Mouse (Mus musculus): ENCODE measurements around the gene Atp5j. TPM values are rescaled to one million over a fixed set of nuclear protein-coding genes. Genes with fewer than 3 reads are reported as not detected.

Atp5j gene
- polyA plus RNA-seq, 1 experiment from 2014 or later: 951 TPM

DNA sequence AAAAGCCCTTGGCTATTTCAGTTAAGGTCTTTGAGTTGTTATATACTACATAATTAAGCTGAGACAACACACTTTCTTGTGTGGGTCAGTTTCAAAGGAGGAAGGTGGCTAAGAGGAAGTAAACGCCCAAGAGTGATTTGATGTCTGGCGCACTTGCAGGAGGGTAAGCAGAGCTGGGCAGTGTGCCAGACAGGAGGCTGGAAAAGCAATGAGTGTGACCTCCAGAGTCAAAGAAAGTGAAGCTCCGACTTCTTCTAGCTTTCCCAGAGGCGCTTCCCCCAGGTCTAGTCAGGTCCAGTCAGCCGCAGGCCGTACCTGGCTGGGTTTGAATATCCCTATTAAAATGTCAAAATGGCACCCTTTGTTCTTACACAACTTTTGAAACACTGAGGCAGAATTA is 33.2 kb downstream of the Atp5j start:
- no peak overlapping the region for H3K27ac ChIP-seq (ENCODE audit: low read length)
- no peak overlapping the region for H3K9ac ChIP-seq (replicated peaks; ENCODE audit: low read depth, low read length)
- no peaks in the 10 kb centered on the region for H3K4me1 ChIP-seq (ENCODE audit: control insufficient read depth, insufficient read depth, low read length)
- no peaks in the 10 kb centered on the region for H3K27me3 ChIP-seq (ENCODE audit: control insufficient read depth, insufficient read depth, low read length)
- no peaks in the 10 kb centered on the region for H3K9me3 ChIP-seq (ENCODE audit: control insufficient read depth, low read depth, low read length)
- no peaks in the 10 kb centered on the region for H3K36me3 ChIP-seq (ENCODE audit: control insufficient read depth, insufficient read depth, low read length)
- no peak for ATAC-seq (ENCODE audit: insufficient number of reproducible peaks, insufficient read depth, low FRiP score, low read depth)
- no peak overlapping the region for H3K4me2 ChIP-seq (replicated peaks; ENCODE audit: low read depth, low read length)
- WGBS: 45% methylated on average over 6 of the region's 6 CpGs
- no peak overlapping the region for H3K4me3 ChIP-seq (ENCODE audit: low read depth, low read length)

DNA sequence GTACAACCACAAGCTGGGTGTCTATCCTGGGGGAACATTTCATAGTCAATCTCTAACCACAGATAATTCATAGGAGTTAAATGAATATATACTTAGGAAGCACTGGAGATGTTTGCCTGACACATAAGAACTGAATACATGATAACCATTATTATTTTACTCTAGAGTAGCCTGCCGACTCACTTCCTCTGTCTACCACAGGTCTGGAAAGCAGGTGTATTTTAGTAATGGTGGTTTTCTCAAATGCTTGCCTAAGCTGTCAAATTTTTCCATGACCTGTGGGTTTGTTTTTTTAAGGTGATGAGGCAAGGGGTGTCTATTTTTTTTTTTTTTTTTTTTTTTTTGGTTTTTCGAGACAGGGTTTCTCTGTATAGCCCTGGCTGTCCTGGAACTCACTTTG is 35.4 kb downstream of the Atp5j start:
- H3K4me3 ChIP-seq (ENCODE audit: low read depth, low read length): no peak overlapping the region
- H3K9ac ChIP-seq (replicated peaks; ENCODE audit: low read depth, low read length): no peak overlapping the region
- no peaks in the 10 kb centered on the region for H3K36me3 ChIP-seq (ENCODE audit: control insufficient read depth, insufficient read depth, low read length)
- no peak for ATAC-seq (ENCODE audit: insufficient number of reproducible peaks, insufficient read depth, low FRiP score, low read depth)
- no peaks in the 10 kb centered on the region for H3K9me3 ChIP-seq (ENCODE audit: control insufficient read depth, low read depth, low read length)
- H3K4me2 ChIP-seq (replicated peaks; ENCODE audit: low read depth, low read length): no peak overlapping the region
- H3K4me1 ChIP-seq (ENCODE audit: control insufficient read depth, insufficient read depth, low read length): no peaks in the 10 kb centered on the region
- no peaks in the 10 kb centered on the region for H3K27me3 ChIP-seq (ENCODE audit: control insufficient read depth, insufficient read depth, low read length)
- WGBS: 83% methylated on average over 1 of the region's 2 CpGs
- no peak overlapping the region for H3K27ac ChIP-seq (ENCODE audit: low read length)

DNA sequence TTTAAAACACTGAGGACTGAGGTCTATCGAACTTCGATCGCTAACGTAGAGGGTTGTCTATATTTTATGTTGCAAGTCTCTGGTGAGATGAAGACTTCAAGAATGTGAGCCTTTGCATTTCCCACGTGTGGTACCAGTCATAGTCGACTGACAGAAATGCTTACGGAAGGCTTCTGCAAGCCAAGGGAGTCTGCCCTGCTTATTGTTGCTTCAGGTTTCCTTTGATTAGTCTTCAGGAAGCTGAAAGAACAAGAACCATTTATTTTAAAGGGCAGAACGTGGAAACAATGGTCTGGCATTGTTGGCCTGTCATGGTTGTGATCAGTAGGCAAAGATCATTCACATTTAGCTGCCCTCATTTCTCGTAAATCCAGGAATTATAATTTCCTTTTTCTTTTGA is 38.7 kb downstream of the Atp5j start:
- H3K27me3 ChIP-seq (ENCODE audit: control insufficient read depth, insufficient read depth, low read length): no peaks in the 10 kb centered on the region
- H3K9ac ChIP-seq (replicated peaks; ENCODE audit: low read depth, low read length): no peak overlapping the region
- H3K4me3 ChIP-seq (ENCODE audit: low read depth, low read length): no peak overlapping the region
- no peak for ATAC-seq (ENCODE audit: insufficient number of reproducible peaks, insufficient read depth, low FRiP score, low read depth)
- WGBS: 76% methylated on average over 9 of the region's 9 CpGs
- H3K4me2 ChIP-seq (replicated peaks; ENCODE audit: low read depth, low read length): no peak overlapping the region
- H3K9me3 ChIP-seq (ENCODE audit: control insufficient read depth, low read depth, low read length): no peaks in the 10 kb centered on the region
- H3K36me3 ChIP-seq (ENCODE audit: control insufficient read depth, insufficient read depth, low read length): no peaks in the 10 kb centered on the region
- H3K4me1 ChIP-seq (ENCODE audit: control insufficient read depth, insufficient read depth, low read length): no peaks in the 10 kb centered on the region
- H3K27ac ChIP-seq (ENCODE audit: low read length): no peak overlapping the region

DNA sequence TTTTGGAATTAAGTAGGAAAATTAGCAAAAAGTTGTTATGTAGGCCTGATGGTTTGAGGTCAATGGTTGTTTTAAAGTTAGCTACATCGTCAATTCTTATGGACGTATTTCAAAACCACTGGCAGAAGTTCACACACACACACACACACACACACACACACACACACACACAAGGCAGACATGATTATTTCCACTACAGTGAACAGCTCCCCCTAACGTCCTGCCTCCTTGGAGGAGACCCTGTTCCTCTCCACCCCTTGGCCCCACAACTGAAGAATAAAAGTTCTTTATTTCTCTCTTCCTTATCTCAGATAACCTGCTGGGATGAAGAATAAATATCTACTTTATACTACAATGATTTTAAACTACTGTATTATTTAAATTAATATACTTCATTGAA is 40.1 kb downstream of the Atp5j start:
- H3K9me3 ChIP-seq (ENCODE audit: control insufficient read depth, low read depth, low read length): no peaks in the 10 kb centered on the region
- no peak overlapping the region for H3K9ac ChIP-seq (replicated peaks; ENCODE audit: low read depth, low read length)
- H3K4me2 ChIP-seq (replicated peaks; ENCODE audit: low read depth, low read length): no peak overlapping the region
- H3K36me3 ChIP-seq (ENCODE audit: control insufficient read depth, insufficient read depth, low read length): no peaks in the 10 kb centered on the region
- no peaks in the 10 kb centered on the region for H3K27me3 ChIP-seq (ENCODE audit: control insufficient read depth, insufficient read depth, low read length)
- no peak overlapping the region for H3K4me3 ChIP-seq (ENCODE audit: low read depth, low read length)
- no peak for ATAC-seq (ENCODE audit: insufficient number of reproducible peaks, insufficient read depth, low FRiP score, low read depth)
- H3K27ac ChIP-seq (ENCODE audit: low read length): no peak overlapping the region
- WGBS: 56% methylated on average over 3 of the region's 3 CpGs
- no peaks in the 10 kb centered on the region for H3K4me1 ChIP-seq (ENCODE audit: control insufficient read depth, insufficient read depth, low read length)

DNA sequence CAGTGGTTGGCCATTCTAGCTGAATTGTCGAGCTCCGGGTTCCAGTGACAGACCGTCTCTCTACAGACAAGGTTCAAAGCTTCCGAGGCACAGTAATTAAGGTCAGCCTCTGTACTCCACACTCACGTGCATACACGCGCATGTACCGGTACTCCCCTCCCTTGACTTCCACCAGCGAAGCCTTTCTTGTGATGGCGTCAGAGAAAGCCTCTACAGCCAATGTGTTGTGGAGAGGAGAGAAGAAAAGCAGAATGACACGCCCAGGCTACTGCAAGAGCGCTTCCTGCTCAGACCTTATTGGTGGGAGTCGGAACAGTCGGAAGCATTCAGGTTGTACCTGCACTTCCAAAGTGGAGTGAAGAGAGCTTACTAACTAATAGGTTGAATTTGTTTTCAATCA is 42.0 kb downstream of the Atp5j start:
- no peaks in the 10 kb centered on the region for H3K9me3 ChIP-seq (ENCODE audit: control insufficient read depth, low read depth, low read length)
- H3K4me1 ChIP-seq (ENCODE audit: control insufficient read depth, insufficient read depth, low read length): no peaks in the 10 kb centered on the region
- no peak overlapping the region for H3K4me2 ChIP-seq (replicated peaks; ENCODE audit: low read depth, low read length)
- ATAC-seq (ENCODE audit: insufficient number of reproducible peaks, insufficient read depth, low FRiP score, low read depth): no peak
- no peaks in the 10 kb centered on the region for H3K27me3 ChIP-seq (ENCODE audit: control insufficient read depth, insufficient read depth, low read length)
- WGBS: 85% methylated on average over 14 of the region's 14 CpGs
- H3K36me3 ChIP-seq (ENCODE audit: control insufficient read depth, insufficient read depth, low read length): no peaks in the 10 kb centered on the region
- H3K9ac ChIP-seq (replicated peaks; ENCODE audit: low read depth, low read length): no peak overlapping the region
- H3K4me3 ChIP-seq (ENCODE audit: low read depth, low read length): no peak overlapping the region
- H3K27ac ChIP-seq (ENCODE audit: low read length): no peak overlapping the region

DNA sequence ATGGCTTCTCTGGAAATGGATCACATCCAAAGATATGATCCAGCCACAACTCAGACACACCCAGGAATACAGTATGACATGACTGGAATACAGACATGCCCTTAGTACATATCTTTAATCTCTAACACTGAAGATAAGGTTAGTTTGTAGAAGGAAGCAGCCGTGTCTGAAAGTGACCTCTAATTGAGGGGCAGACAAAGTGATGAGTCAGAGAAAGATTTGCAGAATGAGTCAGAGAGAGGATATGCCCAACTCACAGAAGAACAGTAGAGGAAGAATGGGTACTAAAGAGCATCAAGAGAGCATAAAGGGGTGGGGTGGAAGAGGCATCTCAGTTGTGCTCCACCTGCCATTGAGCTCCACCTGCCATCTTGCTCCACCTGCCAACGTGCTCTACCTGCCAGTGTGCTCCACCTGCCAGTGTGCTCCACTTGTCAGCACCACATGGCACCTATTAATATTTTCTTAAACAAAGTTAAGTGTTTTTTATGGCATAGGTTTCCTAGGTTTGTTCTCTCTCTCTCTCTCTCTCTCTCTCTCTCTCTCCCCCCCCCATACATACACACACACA is 44.7 kb downstream of the Atp5j start:
- Histone ChIP-seq H3K9ac (replicated peaks; ENCODE audit: low read depth, low read length) (no peak overlapping the region), H3K27ac (ENCODE audit: low read length) (no peak overlapping the region), H3K36me3 (ENCODE audit: control insufficient read depth, insufficient read depth, low read length) (no peaks in the 10 kb centered on the region), H3K4me2 (replicated peaks; ENCODE audit: low read depth, low read length) (no peak overlapping the region), H3K27me3 (ENCODE audit: control insufficient read depth, insufficient read depth, low read length) (no peaks in the 10 kb centered on the region), H3K4me1 (ENCODE audit: control insufficient read depth, insufficient read depth, low read length) (no peaks in the 10 kb centered on the region), H3K9me3 (ENCODE audit: control insufficient read depth, low read depth, low read length) (no peaks in the 10 kb centered on the region), H3K4me3 (ENCODE audit: low read depth, low read length) (no peak overlapping the region)
- no peak for ATAC-seq (ENCODE audit: insufficient number of reproducible peaks, insufficient read depth, low FRiP score, low read depth)
- 73% methylated on average over 2 of the region's 2 CpGs for WGBS

DNA sequence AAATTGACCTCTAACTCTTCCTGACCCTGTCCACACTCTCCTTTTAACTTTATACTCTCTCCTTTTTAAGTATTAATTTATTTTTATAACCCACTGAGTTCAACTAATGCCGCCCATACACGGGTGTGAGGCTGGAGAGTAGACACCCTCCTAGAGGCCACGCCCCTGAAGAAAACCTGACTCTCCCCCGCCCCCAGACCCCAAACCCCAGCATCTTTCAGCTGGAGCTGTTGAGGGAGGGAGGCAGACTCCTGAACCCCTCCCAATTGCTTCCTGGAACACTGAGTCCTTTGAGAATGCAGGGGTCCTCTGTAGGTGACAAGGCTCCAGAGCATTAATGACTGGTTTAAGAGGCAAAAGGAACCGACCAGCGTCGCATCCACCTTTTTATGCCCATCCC is 50.5 kb downstream of the Atp5j start:
- H3K9ac ChIP-seq (replicated peaks; ENCODE audit: low read depth, low read length): no peak overlapping the region
- no peak overlapping the region for H3K4me2 ChIP-seq (replicated peaks; ENCODE audit: low read depth, low read length)
- no peak overlapping the region for H3K27ac ChIP-seq (ENCODE audit: low read length)
- WGBS: 28% methylated on average over 7 of the region's 7 CpGs
- H3K27me3 ChIP-seq (ENCODE audit: control insufficient read depth, insufficient read depth, low read length): no peaks in the 10 kb centered on the region
- no peaks in the 10 kb centered on the region for H3K9me3 ChIP-seq (ENCODE audit: control insufficient read depth, low read depth, low read length)
- no peak for ATAC-seq (ENCODE audit: insufficient number of reproducible peaks, insufficient read depth, low FRiP score, low read depth)
- no peak overlapping the region for H3K4me3 ChIP-seq (ENCODE audit: low read depth, low read length)
- no peaks in the 10 kb centered on the region for H3K36me3 ChIP-seq (ENCODE audit: control insufficient read depth, insufficient read depth, low read length)
- no peaks in the 10 kb centered on the region for H3K4me1 ChIP-seq (ENCODE audit: control insufficient read depth, insufficient read depth, low read length)

DNA sequence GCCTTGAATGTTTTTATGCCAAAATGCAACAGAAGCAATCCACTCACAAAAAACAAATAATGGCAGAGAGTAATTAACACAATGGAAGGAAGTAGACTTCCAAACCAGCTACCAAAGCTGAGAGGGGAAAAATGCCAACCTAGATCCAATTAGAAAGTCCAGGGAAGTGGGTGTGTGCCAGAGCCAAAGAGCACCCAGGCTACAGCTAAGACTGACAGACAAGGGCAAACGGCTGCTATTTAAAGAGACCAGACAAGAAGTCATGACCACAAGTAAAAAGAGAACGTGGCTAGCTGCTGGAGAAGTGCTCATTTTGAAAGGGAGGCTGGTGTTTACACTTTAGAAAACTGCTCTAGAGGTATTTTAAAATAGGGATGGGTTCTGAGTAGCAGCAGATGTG is 52.1 kb downstream of the Atp5j start:
- Histone ChIP-seq H3K36me3 (ENCODE audit: control insufficient read depth, insufficient read depth, low read length) (no peaks in the 10 kb centered on the region), H3K27ac (ENCODE audit: low read length) (no peak overlapping the region), H3K4me1 (ENCODE audit: control insufficient read depth, insufficient read depth, low read length) (no peaks in the 10 kb centered on the region), H3K9me3 (ENCODE audit: control insufficient read depth, low read depth, low read length) (peaks cover 7% of the 10 kb centered on the region; the same call in 1 of the 2 replicates), H3K4me2 (replicated peaks; ENCODE audit: low read depth, low read length) (no peak overlapping the region), H3K4me3 (ENCODE audit: low read depth, low read length) (no peak overlapping the region), H3K27me3 (ENCODE audit: control insufficient read depth, insufficient read depth, low read length) (no peaks in the 10 kb centered on the region), H3K9ac (replicated peaks; ENCODE audit: low read depth, low read length) (no peak overlapping the region)
- 38% methylated on average over 2 of the region's 2 CpGs for WGBS
- ATAC-seq (ENCODE audit: insufficient number of reproducible peaks, insufficient read depth, low FRiP score, low read depth): no peak

DNA sequence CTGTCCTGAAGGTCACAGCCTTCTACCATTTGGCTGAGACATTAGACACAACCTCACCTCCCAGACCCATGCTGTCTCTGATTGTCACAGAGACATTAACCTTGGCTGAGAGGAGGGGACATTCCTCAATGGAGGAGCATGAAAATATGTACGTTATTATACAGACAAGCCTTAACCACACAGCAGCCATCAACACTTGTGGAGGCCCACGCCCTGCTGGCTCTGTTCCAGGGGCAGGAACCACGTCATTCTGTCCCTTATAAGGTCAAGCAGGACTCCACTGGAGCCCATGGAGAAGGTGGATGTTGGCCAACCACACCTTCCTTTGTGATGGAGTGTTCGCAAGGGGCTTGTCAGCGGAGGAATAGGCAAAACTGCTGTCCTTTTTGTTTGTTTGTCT is 55.7 kb downstream of the Atp5j start:
- 74% methylated on average over 5 of the region's 5 CpGs for WGBS
- Histone ChIP-seq H3K36me3 (ENCODE audit: control insufficient read depth, insufficient read depth, low read length) (no peaks in the 10 kb centered on the region), H3K4me3 (ENCODE audit: low read depth, low read length) (no peak overlapping the region), H3K9me3 (ENCODE audit: control insufficient read depth, low read depth, low read length) (peaks cover 7% of the 10 kb centered on the region; the same call in 1 of the 2 replicates), H3K4me2 (replicated peaks; ENCODE audit: low read depth, low read length) (no peak overlapping the region), H3K4me1 (ENCODE audit: control insufficient read depth, insufficient read depth, low read length) (no peaks in the 10 kb centered on the region), H3K27ac (ENCODE audit: low read length) (no peak overlapping the region), H3K9ac (replicated peaks; ENCODE audit: low read depth, low read length) (no peak overlapping the region), H3K27me3 (ENCODE audit: control insufficient read depth, insufficient read depth, low read length) (no peaks in the 10 kb centered on the region)
- ATAC-seq (ENCODE audit: insufficient number of reproducible peaks, insufficient read depth, low FRiP score, low read depth): no peak
